Mouse (Mus musculus): ENCODE results near the gene Rbm20. TPM values are rescaled to one million over a fixed set of nuclear protein-coding genes. Genes with fewer than 3 reads are reported as not detected.

Gene Rbm20
- total and polyA plus RNA-seq, 3 experiments, result 37.3 to 58.6 TPM; not detected in 1

DNA sequence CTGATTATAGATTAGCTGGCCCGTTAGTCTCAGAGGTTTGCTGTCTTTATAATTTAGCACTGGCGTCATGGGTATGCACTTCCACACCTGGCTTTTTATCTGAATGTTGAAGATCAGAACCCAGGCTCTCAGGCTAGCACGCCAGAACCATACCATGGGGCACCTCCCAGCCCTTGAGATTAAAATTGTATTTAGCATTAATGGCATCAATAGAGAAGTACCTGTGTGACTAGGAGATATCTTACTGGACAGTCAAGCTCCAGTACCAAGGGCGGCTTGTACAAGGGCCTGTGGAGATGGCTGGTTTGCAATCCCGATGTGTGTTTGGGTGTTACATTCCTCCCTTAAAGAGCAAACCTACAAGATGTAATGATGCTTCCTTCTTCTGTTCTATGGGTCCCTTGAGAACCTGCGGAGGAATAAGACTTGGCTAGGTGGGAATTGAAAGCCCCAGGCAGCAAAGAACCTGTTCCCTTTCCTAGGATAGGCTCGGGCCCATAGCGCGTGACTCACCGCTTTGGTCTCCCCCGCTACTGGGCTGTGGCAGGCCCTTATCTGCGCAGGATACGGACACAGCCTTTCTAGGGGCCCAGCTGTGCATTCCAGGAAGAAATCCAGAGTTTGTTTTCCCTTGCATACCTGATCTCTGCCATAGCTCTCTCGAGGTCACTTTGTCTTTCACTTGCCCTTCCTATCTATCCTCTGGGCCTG, 111.7 kb downstream of the Rbm20 start (continued):
- TF ChIP-seq SIN3A (IDR thresholded peaks at IDR 0.05; ENCODE audit: low read length), result 0 out of 2 replicates have a peak, but pooled peaks have one; percentile 46
- TF ChIP-seq GATA1 (IDR thresholded peaks at IDR 0.05; ENCODE audit: low read depth, low read length), result peak; percentile 85

DNA sequence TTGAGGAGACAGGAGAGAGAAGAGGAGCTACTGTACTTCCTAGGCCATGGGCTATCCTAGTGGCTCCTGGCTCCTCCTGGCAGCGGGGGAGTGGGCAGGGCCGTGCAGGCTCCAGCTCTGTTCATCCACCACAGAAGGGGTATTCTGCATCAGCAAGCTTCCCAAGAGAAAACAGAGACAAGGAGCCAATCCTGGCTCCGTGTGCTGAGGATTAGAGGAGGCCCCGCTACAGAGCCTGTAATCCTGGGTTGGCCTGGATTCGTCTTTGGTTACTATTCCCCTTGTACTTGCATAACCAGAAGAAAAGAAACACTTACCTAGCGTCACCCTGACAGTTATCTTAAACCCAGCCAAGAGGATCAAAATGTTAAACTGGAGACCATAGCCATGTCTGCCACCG, 112.5 kb downstream of the Rbm20 start:
- no peaks in the 10 kb centered on the region for H3K27me3 ChIP-seq (ENCODE audit: control insufficient read depth in 1 of 2, insufficient read depth in 2 of 2, low read length in 2 of 2)
- no peak overlapping the region for H3K27ac ChIP-seq (ENCODE audit: control insufficient read depth, low read depth, low read length)
- H3K36me3 ChIP-seq (ENCODE audit: control insufficient read depth in 1 of 2, insufficient read depth in 2 of 2, low read length in 2 of 2), result peaks cover 0 to 22% of the 10 kb centered on the region in 2 experiments; a peak in 2 of 4 replicates
- 0 out of 2 replicates have a peak overlapping the region, but pooled peaks have one; percentile 14 for H3K9ac ChIP-seq (ENCODE audit: control insufficient read depth, low read depth, low read length, poor library complexity, severe bottlenecking)
- H3K79me2 ChIP-seq (ENCODE audit: control insufficient read depth, insufficient read depth, low read length, poor library complexity), result peaks cover 15% of the 10 kb centered on the region
- no peak overlapping the region for H3K4me3 ChIP-seq (ENCODE audit: control insufficient read depth in 1 of 2, insufficient read depth in 1 of 2, low read depth in 2 of 2, low read length in 2 of 2)
- peaks cover 11 to 45% of the 10 kb centered on the region in 2 experiments for H3K4me1 ChIP-seq (ENCODE audit: control insufficient read depth in 1 of 2, insufficient read depth in 2 of 2, low read length in 2 of 2)
- no peak for TF ChIP-seq USF2 (IDR thresholded peaks at IDR 0.05; ENCODE audit: borderline replicate concordance in 1 of 2, insufficient read depth in 1 of 2, low read depth in 1 of 2, low read length in 2 of 2)
- no peak for TF ChIP-seq CHD2 (IDR thresholded peaks at IDR 0.05; ENCODE audit: low read length)
- no peak for TF ChIP-seq NRF1 (IDR thresholded peaks at IDR 0.05; ENCODE audit: insufficient read depth, low read depth, low read length, poor library complexity, severe bottlenecking)
- no peak for TF ChIP-seq MAFK (IDR thresholded peaks at IDR 0.05; ENCODE audit: borderline replicate concordance, low read depth, low read length)
- no peak for TF ChIP-seq POLR2AphosphoS5 (IDR thresholded peaks at IDR 0.05; ENCODE audit: borderline replicate concordance, low read depth, low read length)
- no peak for TF ChIP-seq JUND (IDR thresholded peaks at IDR 0.05; ENCODE audit: low read depth, low read length)
- no peak for TF ChIP-seq ZC3H11A (IDR thresholded peaks at IDR 0.05; ENCODE audit: low read depth, low read length)
- no peak for TF ChIP-seq SIN3A (IDR thresholded peaks at IDR 0.05; ENCODE audit: low read length)
- TF ChIP-seq TBP (IDR thresholded peaks at IDR 0.05; ENCODE audit: low read depth, low read length), result no peak
- no peak for TF ChIP-seq POLR2A (IDR thresholded peaks at IDR 0.05; ENCODE audit: control insufficient read depth in 1 of 2, insufficient read depth in 1 of 2, low read depth in 1 of 2, low read length in 2 of 2, poor library complexity in 1 of 2)
- TF ChIP-seq CTCF (IDR thresholded peaks at IDR 0.05 in 2 of 3, conservative IDR thresholded peaks at IDR 0.05 in 1 of 3; ENCODE audit: control insufficient read depth in 1 of 3, insufficient read depth in 1 of 3, low read depth in 2 of 3, low read length in 3 of 3, poor library complexity in 1 of 3, severe bottlenecking in 1 of 3), result no peak
- TF ChIP-seq EP300 (IDR thresholded peaks at IDR 0.05; ENCODE audit: low read depth in 1 of 2, low read length in 2 of 2), result no peak
- no peak for TF ChIP-seq ZNF384 (IDR thresholded peaks at IDR 0.05; ENCODE audit: low read depth, low read length)
- no peak for TF ChIP-seq POLR2AphosphoS2 (IDR thresholded peaks at IDR 0.05; ENCODE audit: low read length)
- no peak for TF ChIP-seq GABPA (IDR thresholded peaks at IDR 0.05; ENCODE audit: low read depth, low read length)
- TF ChIP-seq NELFE (IDR thresholded peaks at IDR 0.05; ENCODE audit: low read depth, low read length), result no peak
- TF ChIP-seq GATA1 (IDR thresholded peaks at IDR 0.05; ENCODE audit: low read depth, low read length), result no peak
- DNase-seq (ENCODE audit: low read depth, low spot score), result no peak
- H3K9me3 ChIP-seq (replicated peaks; ENCODE audit: insufficient read depth, low read length), result no peaks in the 10 kb centered on the region

All from MEL (cell line).